Mouse (Mus musculus) granulocyte monocyte progenitor cell, adult 5-6 weeks (primary cell): ENCODE results near the gene Trp53bp2. TPM values are rescaled to one million over a fixed set of nuclear protein-coding genes. Genes with fewer than 3 reads are reported as not detected.

Experiments
- ATAC-seq: replicated peaks from 2 replicates; pipeline ENCODE4 v1.8.0; 2016; ENCODE audit warnings: mild to moderate bottlenecking, moderate TSS enrichment, inconsistent platforms; ENCODE audit not compliant: poor library complexity, severe bottlenecking
- total RNA-seq, 2 experiments: library from RNA; stranded (forward) in 1 of 2; stranded (reverse) in 1 of 2; fragments of 200-712, 200-1000 nt in 1 of 2; fragments of >200 nt in 1 of 2; fragmentation: Nextera tagmentation in 1 of 2; gene quantifications; 2 replicates each; pipeline ENCODE4 v1.2.3; 2014 to 2017

The Trp53bp2 gene
- total RNA-seq, 2 experiments from 2014 or later: 7.9 to 9.8 TPM

DNA sequence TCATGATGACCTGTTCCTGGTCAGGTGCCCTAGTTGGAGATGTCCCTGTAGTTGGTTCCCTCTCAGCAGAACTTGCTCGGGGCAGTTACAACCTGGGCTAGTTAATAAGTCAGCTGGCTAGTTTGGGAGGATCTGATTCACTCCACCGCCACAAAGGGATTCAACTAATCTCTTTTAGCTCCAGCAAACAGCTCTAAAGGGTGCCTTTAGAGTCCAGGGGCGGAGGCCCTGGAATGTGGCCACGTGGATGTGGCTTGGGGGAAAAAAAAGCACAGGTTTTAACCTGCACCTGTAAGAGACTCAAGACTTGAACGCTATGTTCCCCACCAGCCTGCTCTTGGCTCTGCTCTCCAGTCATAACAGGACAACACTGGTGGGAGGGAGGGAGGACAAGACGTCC lies 87.7 kb downstream of the Trp53bp2 start:
- ATAC-seq: no peak

DNA sequence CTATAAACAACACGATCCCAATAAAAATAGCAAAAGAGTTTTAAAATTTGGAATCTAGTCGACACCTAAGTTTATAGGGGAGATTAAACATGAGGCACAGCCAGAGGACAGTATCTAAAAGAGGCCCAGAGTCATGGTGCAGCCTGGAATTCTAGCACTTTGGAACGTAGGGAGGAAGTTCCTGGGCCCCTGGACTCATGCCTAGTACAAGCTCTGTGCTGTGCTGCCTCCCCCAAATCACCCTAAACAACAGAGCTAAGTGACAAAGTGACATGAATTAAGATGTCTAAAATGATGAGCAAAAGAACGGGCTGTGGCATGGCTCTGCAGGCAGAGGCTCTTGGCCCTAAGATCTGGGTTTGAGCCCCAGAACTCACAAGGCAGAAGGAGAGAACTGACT lies 88.8 kb downstream of the Trp53bp2 start:
- no peak for ATAC-seq

DNA sequence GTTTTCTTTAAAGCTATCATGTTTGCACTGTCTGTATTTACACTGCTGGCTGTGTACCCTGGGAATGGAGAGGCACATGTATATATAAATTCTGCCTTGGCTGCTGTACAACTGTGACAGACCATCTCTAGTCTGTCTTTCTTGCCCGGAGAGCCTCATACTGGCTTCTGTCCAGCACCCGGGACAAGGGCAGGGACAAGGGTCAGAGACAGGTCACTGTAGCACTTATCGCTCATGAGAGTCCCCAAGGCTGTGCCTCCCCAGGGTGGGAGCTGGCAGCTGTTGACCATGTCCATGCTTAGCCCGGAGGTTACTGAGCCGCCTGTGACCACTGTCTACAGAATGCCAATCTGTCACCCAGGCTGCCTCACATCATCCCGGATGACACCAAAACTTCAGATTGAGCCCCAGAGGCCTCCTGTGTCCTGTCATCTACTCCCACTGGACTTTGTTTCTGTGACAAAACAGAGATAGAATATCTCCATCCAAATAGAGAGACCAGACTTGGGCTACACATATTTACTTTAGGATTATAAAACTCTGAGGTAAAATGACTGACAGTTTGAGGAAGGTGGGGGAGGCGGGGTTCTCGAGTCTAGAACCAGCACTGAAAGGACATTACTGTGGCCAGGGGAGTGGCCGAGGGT lies 90.6 kb downstream of the Trp53bp2 start:
- no peak for ATAC-seq

DNA sequence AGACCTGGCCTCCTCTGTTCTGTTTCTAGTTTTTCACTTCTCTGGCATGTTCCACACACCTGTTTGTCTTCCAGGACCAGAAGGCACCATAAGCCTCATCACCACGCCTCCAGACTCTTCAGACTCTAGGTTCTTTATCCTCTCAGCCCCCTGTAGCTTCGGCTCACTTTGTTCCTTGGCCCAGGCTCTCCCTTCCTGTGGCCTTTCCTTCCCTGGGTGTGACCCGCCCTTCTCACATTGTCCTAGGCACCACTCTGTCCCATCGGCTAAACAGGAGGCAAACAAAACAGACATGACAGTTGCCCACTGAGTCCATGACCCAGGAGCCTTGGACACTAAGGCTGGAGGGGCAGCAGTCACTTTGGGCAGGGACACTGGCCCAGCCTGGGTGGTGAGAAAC lies 91.3 kb downstream of the Trp53bp2 start:
- ATAC-seq: no peak

DNA sequence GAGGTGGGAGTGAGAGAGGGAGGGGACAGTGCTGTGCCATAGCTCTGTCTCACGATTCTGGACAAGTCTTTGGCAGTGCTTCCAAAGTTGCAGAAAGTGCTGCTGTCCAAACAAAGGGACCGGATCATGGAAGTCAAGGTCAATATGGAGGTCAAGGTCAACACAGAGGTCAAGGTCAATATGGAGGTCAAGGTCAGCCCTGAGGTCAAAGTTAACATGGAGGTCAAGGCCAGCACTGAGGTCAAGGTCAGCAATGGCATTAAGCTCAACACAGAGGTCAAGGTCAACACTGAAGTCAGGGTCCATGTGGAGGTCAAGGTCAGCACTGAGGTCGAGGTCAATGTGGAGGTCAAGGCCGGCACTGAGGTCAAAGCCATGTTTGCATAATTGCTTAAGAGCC lies 91.9 kb downstream of the Trp53bp2 start:
- no peak for ATAC-seq

DNA sequence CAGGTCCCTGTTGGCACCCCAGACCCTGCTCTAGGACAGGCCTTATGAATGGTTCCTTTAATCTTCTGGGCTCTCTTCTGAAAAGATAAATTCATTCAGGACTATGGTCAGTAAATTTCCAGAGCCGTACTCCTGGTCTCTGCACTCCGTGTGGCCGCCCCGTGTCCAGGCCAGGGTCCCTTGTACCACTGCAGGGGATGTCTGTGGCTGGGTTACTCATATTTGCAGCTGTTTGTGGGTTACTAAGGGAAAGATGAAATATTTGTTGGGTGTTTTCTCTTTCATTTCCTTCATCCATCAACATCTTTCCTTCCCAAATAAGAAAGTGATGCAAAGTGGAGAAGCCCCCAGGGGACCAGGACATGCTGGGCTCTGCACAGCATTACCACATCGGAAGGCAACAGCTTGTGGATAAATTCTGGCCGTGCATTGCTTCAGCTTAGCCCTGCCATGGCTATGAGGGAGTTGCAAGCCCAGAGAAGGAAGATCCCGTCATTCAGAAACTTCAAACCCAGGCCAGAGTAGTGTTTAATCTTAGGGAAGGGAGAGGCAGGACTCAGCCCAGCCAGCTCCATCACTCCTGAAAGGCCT lies 92.9 kb downstream of the Trp53bp2 start:
- no peak for ATAC-seq

DNA sequence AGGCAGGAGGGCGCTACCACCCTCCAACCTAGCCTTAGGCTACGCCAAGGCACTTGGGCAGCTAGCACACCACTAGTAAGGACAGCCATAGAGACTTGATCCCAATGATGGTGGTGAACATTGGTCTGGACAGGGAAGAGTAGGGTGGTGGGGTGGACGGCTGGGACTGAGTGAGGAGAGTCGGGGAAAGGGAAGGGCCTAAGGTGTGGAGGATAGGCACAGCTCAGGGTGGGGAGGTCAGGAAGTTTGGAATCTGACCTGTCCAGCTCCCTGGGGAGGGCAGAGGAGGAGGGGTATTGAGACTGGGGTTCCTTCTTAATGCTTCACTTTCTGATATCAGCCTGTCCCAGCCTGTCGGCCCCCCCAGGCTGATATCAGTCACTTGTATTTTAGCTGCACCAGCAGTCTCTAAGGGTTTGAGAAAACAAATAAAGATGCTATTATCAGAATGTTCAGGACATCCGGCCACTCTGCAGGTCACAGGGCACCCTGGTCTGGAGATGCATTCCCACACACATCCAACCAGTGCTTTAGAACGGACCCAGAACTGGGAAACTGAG lies 93.6 kb downstream of the Trp53bp2 start:
- no peak for ATAC-seq

DNA sequence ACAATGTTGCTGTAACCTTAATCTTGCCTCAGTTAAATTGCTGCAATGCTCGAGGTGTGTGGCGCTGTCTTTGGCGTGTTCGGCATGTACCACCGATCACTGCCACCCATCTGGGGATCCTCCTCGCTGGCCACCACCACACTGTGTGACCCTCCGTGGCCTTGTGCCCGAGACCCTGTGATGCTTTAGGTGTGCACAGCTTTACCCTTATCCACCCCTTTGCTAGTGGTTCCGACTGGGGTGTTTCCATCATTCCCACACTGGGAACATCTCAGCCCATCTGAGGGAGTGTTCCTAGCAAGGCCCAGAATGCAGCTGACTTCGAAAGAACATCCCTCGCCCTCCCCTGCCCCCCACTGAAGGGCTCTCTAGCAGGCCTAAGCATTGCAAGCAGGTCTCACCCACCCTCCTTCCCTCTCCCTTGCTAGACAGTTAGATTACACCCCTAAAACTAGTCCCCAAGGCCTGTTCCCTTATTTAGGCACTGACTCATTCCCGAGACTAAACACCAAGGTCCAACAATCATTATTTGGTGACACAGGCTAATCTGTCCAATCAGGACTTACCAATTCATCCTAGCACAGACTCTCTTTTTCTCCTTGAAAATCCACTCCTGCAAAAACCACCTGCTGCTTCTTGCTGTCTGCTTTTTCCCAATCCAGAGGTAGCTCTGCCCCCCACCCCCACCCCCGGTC lies 94.4 kb downstream of the Trp53bp2 start:
- no peak for ATAC-seq

DNA sequence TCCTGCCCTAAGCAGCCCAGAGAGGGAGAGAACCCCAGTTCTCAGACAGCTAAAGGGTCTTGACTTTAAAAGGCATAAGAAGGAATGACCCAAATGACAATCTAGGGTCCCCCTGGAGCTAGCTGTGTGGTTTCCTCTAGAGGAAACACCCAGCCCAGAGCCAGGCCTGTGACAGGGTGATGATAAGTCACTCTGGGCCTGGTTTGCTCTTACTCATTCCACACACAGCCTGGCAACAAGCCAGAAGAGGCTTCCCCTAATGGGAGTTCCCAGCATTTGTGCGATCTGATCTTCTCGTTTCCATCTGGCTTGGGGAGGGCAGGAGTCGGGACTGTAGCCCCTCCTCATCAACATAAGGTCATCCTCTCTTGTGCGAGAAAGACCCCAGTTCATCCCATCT lies 95.3 kb downstream of the Trp53bp2 start:
- ATAC-seq: peak; percentile 65

DNA sequence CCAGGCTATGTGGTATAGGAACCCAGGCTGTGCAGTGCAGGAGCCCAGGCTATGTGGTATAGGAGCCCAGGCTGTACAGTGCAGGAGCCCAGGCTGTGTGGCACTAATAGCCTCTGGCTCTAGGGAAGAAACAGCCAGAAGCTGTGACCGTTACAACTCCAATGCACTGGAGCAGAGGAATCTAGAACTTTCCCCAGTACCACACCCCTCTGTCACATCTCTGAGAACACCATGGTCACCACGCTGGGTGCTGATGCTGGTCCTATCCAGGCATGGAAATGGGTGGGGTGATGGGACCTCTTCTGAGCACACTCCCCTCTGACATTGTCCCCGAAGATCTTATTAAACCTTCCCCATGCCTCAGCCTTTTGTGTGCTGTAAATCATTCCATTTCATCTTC lies 96.3 kb downstream of the Trp53bp2 start:
- no peak for ATAC-seq

DNA sequence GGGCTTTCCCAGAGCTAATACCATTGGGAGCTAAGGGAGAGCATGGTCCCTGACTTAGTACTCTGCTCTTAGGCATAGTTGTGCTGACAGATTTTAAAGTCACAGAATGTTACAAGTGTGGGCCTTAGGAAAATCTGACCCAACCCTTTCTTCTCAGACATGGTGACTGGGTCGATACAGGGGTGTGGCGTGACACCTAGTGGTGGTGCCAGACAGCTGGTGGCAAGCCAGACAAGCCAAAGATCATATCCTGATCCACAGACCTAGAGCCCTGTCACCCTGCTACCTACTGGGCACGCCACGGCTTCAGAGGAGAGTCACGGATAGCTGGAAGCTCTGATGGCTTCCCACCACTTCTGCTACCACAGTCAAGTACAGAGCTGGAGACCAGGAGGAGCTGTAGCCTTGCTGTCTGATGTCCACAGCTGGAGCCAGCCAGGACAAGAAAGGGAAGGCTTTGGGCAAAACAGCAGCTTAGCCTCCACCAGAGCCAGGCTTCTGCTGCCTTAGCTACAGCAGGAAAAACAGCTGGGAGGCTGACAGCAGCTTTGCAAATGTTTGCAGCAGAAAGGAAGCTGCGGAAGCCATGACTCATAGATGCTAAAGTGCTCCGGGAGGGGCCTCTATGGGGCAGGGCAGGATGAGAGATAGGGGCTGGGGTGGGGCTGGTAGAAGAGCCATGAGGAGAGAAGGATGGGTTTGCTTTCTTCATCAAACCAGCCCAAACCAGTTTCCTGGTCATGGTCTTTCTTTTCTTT lies 97.4 kb downstream of the Trp53bp2 start:
- ATAC-seq: peak; percentile 62

DNA sequence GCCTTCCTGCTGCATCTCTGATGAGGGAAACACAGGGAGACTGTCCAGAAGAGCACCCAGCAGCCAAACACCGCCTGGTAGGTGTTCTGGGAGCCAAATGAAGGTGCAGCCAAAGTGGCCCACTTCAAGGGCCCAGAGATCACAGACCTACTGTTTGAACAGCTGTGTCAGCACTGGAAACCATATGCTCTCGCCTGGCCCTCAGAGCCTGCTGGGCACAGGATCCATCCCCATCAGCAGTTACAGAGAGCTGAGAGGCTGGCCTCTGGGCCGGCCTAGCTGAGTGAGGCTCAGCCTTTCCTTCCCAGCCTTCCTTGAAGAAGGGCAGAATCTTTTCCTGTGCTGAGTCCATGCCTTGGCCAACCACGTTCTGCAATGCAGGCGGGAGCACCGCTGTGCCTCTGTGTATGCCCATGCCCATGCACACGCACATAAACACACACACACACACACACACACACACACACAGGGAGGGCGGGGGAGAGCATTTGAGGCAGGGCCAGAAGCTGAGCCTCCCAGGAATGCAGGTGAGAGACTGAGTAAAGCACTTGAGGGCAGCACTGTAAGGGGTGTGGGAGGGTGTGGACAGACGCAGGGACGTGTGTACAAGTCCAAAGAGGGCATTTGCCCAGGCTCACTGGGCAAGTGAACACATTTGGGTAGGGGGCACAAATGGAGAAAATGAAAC lies 100.3 kb downstream of the Trp53bp2 start:
- no peak for ATAC-seq

DNA sequence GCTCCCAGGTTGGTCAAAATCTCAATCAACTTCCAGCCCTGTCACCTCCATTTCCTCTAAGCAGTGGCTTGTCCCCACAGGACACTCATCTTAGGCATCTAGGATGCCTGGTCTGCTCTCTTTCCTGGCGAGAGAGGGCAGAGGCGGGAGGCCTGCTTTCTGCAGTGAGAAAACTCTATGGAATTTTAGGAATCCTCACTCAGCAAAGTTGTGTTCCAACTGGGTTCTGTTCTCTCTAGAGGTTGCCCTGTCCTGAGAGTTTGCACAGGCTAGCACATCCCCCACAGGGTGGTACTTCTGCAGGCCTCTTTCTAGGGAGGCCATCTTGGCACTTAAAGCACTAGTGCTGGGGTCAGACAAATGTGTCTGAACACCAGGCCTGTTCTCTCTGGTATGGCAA lies 102.1 kb downstream of the Trp53bp2 start:
- no peak for ATAC-seq

DNA sequence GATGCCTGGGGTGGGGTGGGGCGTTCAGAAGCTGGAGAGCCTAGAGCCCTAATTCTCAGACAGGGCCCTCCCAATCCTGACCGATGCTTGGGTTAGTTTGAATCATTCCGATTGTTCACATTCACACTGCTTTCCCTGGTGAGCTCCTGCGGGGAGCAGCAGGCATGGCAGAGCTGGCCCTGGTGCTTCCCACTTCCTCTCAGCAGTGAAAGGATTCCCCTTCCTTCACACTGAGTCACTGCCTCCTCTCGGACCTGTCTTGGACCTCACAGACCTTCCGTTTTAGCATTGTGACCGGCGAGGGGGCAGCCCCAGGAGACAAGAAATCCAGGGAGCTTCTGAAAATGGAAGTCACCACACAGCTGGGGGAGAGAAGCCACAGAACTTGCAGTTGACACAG lies 102.8 kb downstream of the Trp53bp2 start:
- ATAC-seq: peak; percentile 38

Other genes starting within 250 kb of the Trp53bp2 start
- gene Vmn1r1, start 244.7 kb upstream of the Trp53bp2 start, total RNA-seq (2014; fragmentation: Nextera tagmentation): not detected in 2 replicates
- gene Vmn1r1, start 244.7 kb upstream of the Trp53bp2 start, total RNA-seq (2017): not detected in 2 replicates
- 47.8 and 48.3 TPM in 2 replicates for gene Degs1, start 126.4 kb upstream of the Trp53bp2 start, total RNA-seq (2014; fragmentation: Nextera tagmentation)
- 41.5 and 45.5 TPM in 2 replicates for gene Degs1, start 126.4 kb upstream of the Trp53bp2 start, total RNA-seq (2017)
- 12.2 and 14.3 TPM in 2 replicates for gene Fbxo28, start 67.5 kb upstream of the Trp53bp2 start, total RNA-seq (2014; fragmentation: Nextera tagmentation)
- 12.1 and 22.2 TPM in 2 replicates for gene Fbxo28, start 67.5 kb upstream of the Trp53bp2 start, total RNA-seq (2017)
- 5.2 and 18.1 TPM in 2 replicates for gene Capn2, start 108.4 kb downstream of the Trp53bp2 start, total RNA-seq (2014; fragmentation: Nextera tagmentation)
- gene Capn2, start 108.4 kb downstream of the Trp53bp2 start, total RNA-seq (2017): 8.6 and 9.0 TPM in 2 replicates
- not detected in 2 replicates for gene Capn8, start 155.8 kb downstream of the Trp53bp2 start, total RNA-seq (2014; fragmentation: Nextera tagmentation)
- not detected in 2 replicates for gene Capn8, start 155.8 kb downstream of the Trp53bp2 start, total RNA-seq (2017)